Mouse (Mus musculus): ENCODE results near the gene St6galnac6. TPM values are rescaled to one million over a fixed set of nuclear protein-coding genes. Genes with fewer than 3 reads are reported as not detected.

St6galnac6 gene
- polyA plus RNA-seq, 1 experiment, result 0.89 TPM

- no peak for TF ChIP-seq TAL1 (IDR thresholded peaks at IDR 0.05; ENCODE audit: low read length)
- TF ChIP-seq GATA1 (IDR thresholded peaks at IDR 0.05; ENCODE audit: low read length), result no peak
- Histone ChIP-seq H3K36me3 (ENCODE audit: control insufficient read depth) (peaks cover 4% of the 10 kb centered on the region), H3K9me3 (ENCODE audit: control insufficient read depth, low read length) (no peaks in the 10 kb centered on the region), H3K4me3 (replicated peaks) (no peak overlapping the region), H3K27me3 (ENCODE audit: control insufficient read depth) (no peaks in the 10 kb centered on the region), H3K4me1 (ENCODE audit: control insufficient read depth) (peaks cover 43% of the 10 kb centered on the region)
Measured at GRCm38 (mm10) chr2:32654743-32655393, 55.4 kb downstream of the St6galnac6 start.

GRCm38 (mm10) chr2:32655394-32655744, 55.9 kb downstream of the St6galnac6 start:
- Histone ChIP-seq H3K4me1 (ENCODE audit: control insufficient read depth) (peaks cover 48% of the 10 kb centered on the region), H3K9me3 (ENCODE audit: control insufficient read depth, low read length) (no peaks in the 10 kb centered on the region), H3K4me3 (replicated peaks) (no peak overlapping the region), H3K27me3 (ENCODE audit: control insufficient read depth) (no peaks in the 10 kb centered on the region), H3K36me3 (ENCODE audit: control insufficient read depth) (peaks cover 4% of the 10 kb centered on the region)
- TF ChIP-seq GATA1 (IDR thresholded peaks at IDR 0.05; ENCODE audit: low read length) (no peak), TAL1 (IDR thresholded peaks at IDR 0.05; ENCODE audit: low read length) (no peak)

GRCm38 (mm10) chr2:32655826-32656225, 56.3 kb downstream of the St6galnac6 start:
- H3K4me3 ChIP-seq (replicated peaks), result no peak overlapping the region
- H3K27me3 ChIP-seq (ENCODE audit: control insufficient read depth), result no peaks in the 10 kb centered on the region
- H3K36me3 ChIP-seq (ENCODE audit: control insufficient read depth), result peaks cover 4% of the 10 kb centered on the region
- no peaks in the 10 kb centered on the region for H3K9me3 ChIP-seq (ENCODE audit: control insufficient read depth, low read length)
- H3K4me1 ChIP-seq (ENCODE audit: control insufficient read depth), result peaks cover 51% of the 10 kb centered on the region
- TF ChIP-seq GATA1 (IDR thresholded peaks at IDR 0.05; ENCODE audit: low read length), result no peak
- TF ChIP-seq TAL1 (IDR thresholded peaks at IDR 0.05; ENCODE audit: low read length), result no peak

GRCm38 (mm10) chr2:32658873-32659272, 59.4 kb downstream of the St6galnac6 start:
- Histone ChIP-seq H3K9me3 (ENCODE audit: control insufficient read depth, low read length) (no peaks in the 10 kb centered on the region), H3K4me3 (replicated peaks) (no peak overlapping the region), H3K4me1 (ENCODE audit: control insufficient read depth) (peaks cover 64% of the 10 kb centered on the region), H3K27me3 (ENCODE audit: control insufficient read depth) (no peaks in the 10 kb centered on the region), H3K36me3 (ENCODE audit: control insufficient read depth) (peaks cover 4% of the 10 kb centered on the region)
- TF ChIP-seq TAL1 (IDR thresholded peaks at IDR 0.05; ENCODE audit: low read length), result no peak
- TF ChIP-seq GATA1 (IDR thresholded peaks at IDR 0.05; ENCODE audit: low read length), result no peak

- no peaks in the 10 kb centered on the region for H3K27me3 ChIP-seq (ENCODE audit: control insufficient read depth)
- TF ChIP-seq TAL1 (IDR thresholded peaks at IDR 0.05; ENCODE audit: low read length), result no peak
- no peak for TF ChIP-seq GATA1 (IDR thresholded peaks at IDR 0.05; ENCODE audit: low read length)
- no peaks in the 10 kb centered on the region for H3K9me3 ChIP-seq (ENCODE audit: control insufficient read depth, low read length)
- peaks cover 4% of the 10 kb centered on the region for H3K36me3 ChIP-seq (ENCODE audit: control insufficient read depth)
- H3K4me1 ChIP-seq (ENCODE audit: control insufficient read depth), result peaks cover 52% of the 10 kb centered on the region
- no peak overlapping the region for H3K4me3 ChIP-seq (replicated peaks)
Measured at GRCm38 (mm10) chr2:32661509-32662107, 62.1 kb downstream of the St6galnac6 start.

- Histone ChIP-seq H3K36me3 (ENCODE audit: control insufficient read depth) (peaks cover 4% of the 10 kb centered on the region), H3K4me1 (ENCODE audit: control insufficient read depth) (peaks cover 51% of the 10 kb centered on the region), H3K9me3 (ENCODE audit: control insufficient read depth, low read length) (no peaks in the 10 kb centered on the region), H3K4me3 (replicated peaks) (no peak overlapping the region), H3K27me3 (ENCODE audit: control insufficient read depth) (no peaks in the 10 kb centered on the region)
- no peak for TF ChIP-seq GATA1 (IDR thresholded peaks at IDR 0.05; ENCODE audit: low read length)
- TF ChIP-seq TAL1 (IDR thresholded peaks at IDR 0.05; ENCODE audit: low read length), result no peak
Measured at GRCm38 (mm10) chr2:32662291-32662690, 62.8 kb downstream of the St6galnac6 start.

- H3K36me3 ChIP-seq (ENCODE audit: control insufficient read depth), result peaks cover 5% of the 10 kb centered on the region
- no peaks in the 10 kb centered on the region for H3K9me3 ChIP-seq (ENCODE audit: control insufficient read depth, low read length)
- H3K27me3 ChIP-seq (ENCODE audit: control insufficient read depth), result no peaks in the 10 kb centered on the region
- no peak for TF ChIP-seq GATA1 (IDR thresholded peaks at IDR 0.05; ENCODE audit: low read length)
- no peak for TF ChIP-seq TAL1 (IDR thresholded peaks at IDR 0.05; ENCODE audit: low read length)
- no peak overlapping the region for H3K4me3 ChIP-seq (replicated peaks)
- peaks cover 35% of the 10 kb centered on the region for H3K4me1 ChIP-seq (ENCODE audit: control insufficient read depth)
Measured at GRCm38 (mm10) chr2:32665345-32665744, 65.8 kb downstream of the St6galnac6 start.

GRCm38 (mm10) chr2:32665853-32666252, 66.3 kb downstream of the St6galnac6 start:
- Histone ChIP-seq H3K27me3 (ENCODE audit: control insufficient read depth) (no peaks in the 10 kb centered on the region), H3K9me3 (ENCODE audit: control insufficient read depth, low read length) (no peaks in the 10 kb centered on the region), H3K4me3 (replicated peaks) (no peak overlapping the region), H3K36me3 (ENCODE audit: control insufficient read depth) (peaks cover 5% of the 10 kb centered on the region), H3K4me1 (ENCODE audit: control insufficient read depth) (peaks cover 33% of the 10 kb centered on the region)
- no peak for TF ChIP-seq GATA1 (IDR thresholded peaks at IDR 0.05; ENCODE audit: low read length)
- TF ChIP-seq TAL1 (IDR thresholded peaks at IDR 0.05; ENCODE audit: low read length), result no peak

GRCm38 (mm10) chr2:32667775-32668174, 68.3 kb downstream of the St6galnac6 start:
- peaks cover 9% of the 10 kb centered on the region for H3K36me3 ChIP-seq (ENCODE audit: control insufficient read depth)

More at GRCm38 (mm10) chr2:32667775-32668174, 68.3 kb downstream of the St6galnac6 start:
- Histone ChIP-seq H3K9me3 (ENCODE audit: control insufficient read depth, low read length) (no peaks in the 10 kb centered on the region), H3K4me1 (ENCODE audit: control insufficient read depth) (peaks cover 31% of the 10 kb centered on the region), H3K27me3 (ENCODE audit: control insufficient read depth) (no peaks in the 10 kb centered on the region), H3K4me3 (replicated peaks) (no peak overlapping the region)
- TF ChIP-seq GATA1 (IDR thresholded peaks at IDR 0.05; ENCODE audit: low read length) (no peak), TAL1 (IDR thresholded peaks at IDR 0.05; ENCODE audit: low read length) (no peak)

All from erythroblast, embryonic 14.5 days (primary cell).